Mouse (Mus musculus): ENCODE results near the gene Phlda3.

- TF ChIP-seq CTCF (conservative IDR thresholded peaks at IDR 0.05; ENCODE audit: low read length) (no peak), POU5F1 (IDR thresholded peaks at IDR 0.05; ENCODE audit: borderline replicate concordance, low read length) (no peak)
Observed at GRCm38 (mm10) chr1:135768400-135768799, 2.5 kb downstream of the Phlda3 start.
